Mouse (Mus musculus): ENCODE data around the gene Scgb1a1. TPM values are rescaled to one million over a fixed set of nuclear protein-coding genes. Genes with fewer than 3 reads are reported as not detected.

Scgb1a1 gene
- polyA plus RNA-seq, 3 experiments from 2014 or later: not detected

DNA sequence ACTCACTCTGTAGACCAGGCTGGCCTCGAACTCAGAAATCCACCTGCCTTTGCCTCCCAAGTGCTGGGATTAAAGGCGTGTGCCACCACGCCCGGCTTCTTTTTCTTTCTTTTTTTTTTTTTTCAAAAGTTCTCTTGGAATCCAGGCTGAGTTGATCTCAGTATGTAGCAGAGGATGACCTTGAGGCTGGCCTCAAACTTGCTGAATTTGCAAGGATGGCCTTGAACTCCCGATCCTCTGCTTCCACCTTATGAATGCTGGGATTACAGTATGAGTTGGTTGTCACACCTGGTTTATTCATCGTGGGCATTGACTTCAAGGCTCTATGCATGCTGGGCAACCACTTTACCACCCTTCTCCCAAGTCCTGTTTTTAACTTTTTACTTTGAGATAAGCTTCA, 47.1 kb downstream of the Scgb1a1 start:
- no peak for ATAC-seq

DNA sequence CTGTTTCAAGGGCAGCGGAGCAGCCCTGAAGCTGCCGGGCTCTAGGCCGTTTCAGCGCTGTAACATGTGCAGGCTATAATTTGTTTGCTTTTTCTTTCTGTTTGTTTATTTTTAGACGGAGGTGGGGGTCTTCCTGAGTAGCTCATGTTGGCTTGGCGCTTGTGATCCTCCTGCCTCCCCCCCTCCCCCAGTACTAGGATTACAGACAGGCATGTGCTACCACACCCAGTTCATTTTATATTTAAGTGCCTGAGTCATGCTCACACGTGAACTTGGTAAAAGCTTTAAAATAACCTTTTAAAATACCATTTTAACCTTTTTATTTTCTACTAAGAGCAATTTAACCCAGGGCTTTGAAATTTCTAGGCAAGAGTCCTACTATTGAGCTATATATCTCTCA, 47.8 kb downstream of the Scgb1a1 start:
- ATAC-seq: no peak

GRCm38 (mm10) chr19:9039266-9039665, 48.5 kb downstream of the Scgb1a1 start:
- ATAC-seq: no peak

- ATAC-seq: peak; percentile 93
These were observed 49.6 kb downstream of the Scgb1a1 start for GRCm38 (mm10) chr19:9038136-9038535.

- ATAC-seq: no peak
These were observed 52.7 kb downstream of the Scgb1a1 start for GRCm38 (mm10) chr19:9035101-9035500.

GRCm38 (mm10) chr19:9034480-9034879, 53.3 kb downstream of the Scgb1a1 start:
- ATAC-seq: no peak

Other genes starting within 250 kb of the Scgb1a1 start
- gene Gng3, start 248.8 kb downstream of the Scgb1a1 start, polyA plus RNA-seq (2017; shearing (Covaris generic)): 1 to 10 TPM in 2 of 3 experiments, under 1 TPM in 1; 0.72 to 3.3 (median 1.6) TPM
- gene Lrrn4cl, start 237.2 kb downstream of the Scgb1a1 start, polyA plus RNA-seq (2017; shearing (Covaris generic)): under 1 TPM in 1 of 3 experiments, not detected in 2; 0.15 TPM
- 10 to 100 TPM; 56.1 to 63.1 (median 57.6) TPM for gene Ubxn1, start 216.5 kb downstream of the Scgb1a1 start, polyA plus RNA-seq (2017; shearing (Covaris generic))
- 10 to 100 TPM; 78.4 to 90.3 (median 89.6) TPM for gene Uqcc3, start 207.0 kb downstream of the Scgb1a1 start, polyA plus RNA-seq (2017; shearing (Covaris generic))
- 100 to 1,000 TPM in 1 of 3 experiments, 10 to 100 TPM in 2; 92.4 to 104 (median 94.7) TPM for gene Lbhd1, start 204.2 kb downstream of the Scgb1a1 start, polyA plus RNA-seq (2017; shearing (Covaris generic))
- gene Gm49403, start 204.0 kb downstream of the Scgb1a1 start, polyA plus RNA-seq (2017; shearing (Covaris generic)): not detected
- 100 to 1,000 TPM; 105 to 125 (median 114) TPM for gene 1810009A15Rik, start 199.1 kb downstream of the Scgb1a1 start, polyA plus RNA-seq (2017; shearing (Covaris generic))
- 1 to 10 TPM in 1 of 3 experiments, not detected in 2; 1.1 TPM for gene Gm49416, start 199.0 kb downstream of the Scgb1a1 start, polyA plus RNA-seq (2017; shearing (Covaris generic))
- gene Ints5, start 195.0 kb downstream of the Scgb1a1 start, polyA plus RNA-seq (2017; shearing (Covaris generic)): 10 to 100 TPM in 2 of 3 experiments, 1 to 10 TPM in 1; 8.5 to 11.9 (median 10.4) TPM
- 10 to 100 TPM; 58.8 to 59.6 (median 59.4) TPM for gene Ganab, start 189.9 kb downstream of the Scgb1a1 start, polyA plus RNA-seq (2017; shearing (Covaris generic))
- 10 to 100 TPM; 11.3 to 26.1 (median 20.0) TPM for gene B3gat3, start 167.6 kb downstream of the Scgb1a1 start, polyA plus RNA-seq (2017; shearing (Covaris generic))
- 10 to 100 TPM in 1 of 3 experiments, 1 to 10 TPM in 2; 3.2 to 22.7 (median 3.4) TPM for gene Rom1, start 158.6 kb downstream of the Scgb1a1 start, polyA plus RNA-seq (2017; shearing (Covaris generic))
- 10 to 100 TPM; 20.3 to 25.7 (median 20.4) TPM for gene Eml3, start 158.4 kb downstream of the Scgb1a1 start, polyA plus RNA-seq (2017; shearing (Covaris generic))
- gene Mta2, start 146.1 kb downstream of the Scgb1a1 start, polyA plus RNA-seq (2017; shearing (Covaris generic)): 10 to 100 TPM; 78.8 to 96.7 (median 81.2) TPM
- 10 to 100 TPM; 17.6 to 38.3 (median 35.3) TPM for gene Tut1, start 134.1 kb downstream of the Scgb1a1 start, polyA plus RNA-seq (2017; shearing (Covaris generic))
- gene Eef1g, start 120.9 kb downstream of the Scgb1a1 start, polyA plus RNA-seq (2017; shearing (Covaris generic)): 100 to 1,000 TPM; 465 to 725 (median 677) TPM
- 10 to 100 TPM; 42.4 to 81.3 (median 54.5) TPM for gene Ahnak, start 98.7 kb downstream of the Scgb1a1 start, polyA plus RNA-seq (2017; shearing (Covaris generic))
- gene Asrgl1, start 47.7 kb upstream of the Scgb1a1 start, polyA plus RNA-seq (2017; shearing (Covaris generic)): 10 to 100 TPM; 30.5 to 37.9 (median 36.3) TPM

Measured in inflammation-experienced regulatory T-cells, adult 6 months (primary cell).